Mouse (Mus musculus) liver, postnatal 0 days (tissue): ENCODE measurements around the gene Mctp1.

Source experiments
- CTCF ChIP-seq: sonication (generic); IDR thresholded peaks from 2 replicates; pipeline ENCODE4 v1.5.1; 2016; ENCODE audit warnings: antibody characterized with exemption, low read depth
- EP300 ChIP-seq: IDR thresholded peaks from 2 replicates; pipeline ENCODE4 v1.6.1; 2016; ENCODE audit warnings: antibody characterized with exemption, low read depth, mild to moderate bottlenecking

DNA sequence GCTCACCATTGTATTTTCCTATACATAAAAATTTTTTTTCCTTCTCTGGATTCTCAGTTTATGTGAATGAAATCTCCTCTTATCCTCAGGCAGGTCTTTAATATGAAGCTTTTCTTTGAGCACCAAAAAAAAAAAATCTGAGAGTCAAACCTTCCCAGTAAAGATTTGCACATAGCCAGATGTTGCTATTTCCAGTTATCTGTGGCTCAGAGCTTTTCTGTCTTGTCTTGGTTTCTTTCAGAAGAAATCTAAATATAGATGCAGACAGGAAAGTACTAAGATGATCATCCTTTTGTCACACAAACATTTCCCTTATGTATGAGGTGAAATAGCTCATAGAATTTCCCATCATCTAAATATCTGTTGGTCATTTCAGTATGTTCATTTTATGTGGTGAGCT is 349.7 kb downstream of the Mctp1 start:
- TF ChIP-seq CTCF (no peak), EP300 (no peak)
